Mouse (Mus musculus) forebrain, embryonic 12.5 days (tissue): ENCODE results near the gene Gli3. TPM values are rescaled to one million over a fixed set of nuclear protein-coding genes. Genes with fewer than 3 reads are reported as not detected.
A peak's percentile ranks its signal among the peaks of the same experiment; 100 is the strongest.

Source experiments
- ATAC-seq: fragments of 200-750 bp; cut with Nextera tagmentation; 2 replicates; pipeline ENCODE4 v1.8.0; 2017; ENCODE audit warnings: moderate TSS enrichment; ENCODE audit not compliant: low FRiP score
- H3K27ac ChIP-seq: fragments of 300-500 bp; sonication (generic); 2 replicates; pipeline ENCODE4 v1.5.1; 2016; ENCODE audit warnings: mild to moderate bottlenecking
- H3K27me3 ChIP-seq: fragments of 300-500 bp; sonication (generic); 2 replicates; pipeline ENCODE4 v1.6.1; 2016; ENCODE audit warnings: mild to moderate bottlenecking
- H3K36me3 ChIP-seq: fragments of 300-500 bp; sonication (generic); replicated peaks from 2 replicates; pipeline ENCODE4 v1.6.1; 2016; ENCODE audit warnings: mild to moderate bottlenecking
- H3K4me1 ChIP-seq: fragments of 300-500 bp; sonication (generic); 2 replicates; pipeline ENCODE4 v1.6.1; 2016
- H3K4me2 ChIP-seq: fragments of 300-500 bp; sonication (generic); 2 replicates; pipeline ENCODE4 v1.6.1; 2016; ENCODE audit warnings: mild to moderate bottlenecking, moderate library complexity
- H3K4me3 ChIP-seq: fragments of 300-500 bp; sonication (generic); replicated peaks from 2 replicates; pipeline ENCODE4 v1.5.1; 2016; ENCODE audit warnings: mild to moderate bottlenecking
- H3K9ac ChIP-seq: fragments of 300-500 bp; sonication (generic); 2 replicates; pipeline ENCODE4 v1.6.1; 2016; ENCODE audit warnings: mild to moderate bottlenecking
- H3K9me3 ChIP-seq: fragments of 300-500 bp; sonication (generic); 2 replicates; pipeline ENCODE4 v1.6.1; 2016
- WGBS: fragments of 180-500 bp; shearing (Covaris S2); methylation state at CpG from one replicate; pipeline ENCODE4 v1.1.7; 2016; 5-methylcytosine and 5-hydroxymethylcytosine counted together
- polyA plus RNA-seq: library from polyadenylated mRNA; unstranded; fragments of >200 nt; fragmentation: Nextera tagmentation; extraction: Ambion mirVana; gene quantifications from 2 replicates; pipeline ENCODE4 v1.2.1, GENCODE M21; 2016

Gli3 gene
- polyA plus RNA-seq, 1 experiment from 2014 or later = 48.2 TPM

DNA sequence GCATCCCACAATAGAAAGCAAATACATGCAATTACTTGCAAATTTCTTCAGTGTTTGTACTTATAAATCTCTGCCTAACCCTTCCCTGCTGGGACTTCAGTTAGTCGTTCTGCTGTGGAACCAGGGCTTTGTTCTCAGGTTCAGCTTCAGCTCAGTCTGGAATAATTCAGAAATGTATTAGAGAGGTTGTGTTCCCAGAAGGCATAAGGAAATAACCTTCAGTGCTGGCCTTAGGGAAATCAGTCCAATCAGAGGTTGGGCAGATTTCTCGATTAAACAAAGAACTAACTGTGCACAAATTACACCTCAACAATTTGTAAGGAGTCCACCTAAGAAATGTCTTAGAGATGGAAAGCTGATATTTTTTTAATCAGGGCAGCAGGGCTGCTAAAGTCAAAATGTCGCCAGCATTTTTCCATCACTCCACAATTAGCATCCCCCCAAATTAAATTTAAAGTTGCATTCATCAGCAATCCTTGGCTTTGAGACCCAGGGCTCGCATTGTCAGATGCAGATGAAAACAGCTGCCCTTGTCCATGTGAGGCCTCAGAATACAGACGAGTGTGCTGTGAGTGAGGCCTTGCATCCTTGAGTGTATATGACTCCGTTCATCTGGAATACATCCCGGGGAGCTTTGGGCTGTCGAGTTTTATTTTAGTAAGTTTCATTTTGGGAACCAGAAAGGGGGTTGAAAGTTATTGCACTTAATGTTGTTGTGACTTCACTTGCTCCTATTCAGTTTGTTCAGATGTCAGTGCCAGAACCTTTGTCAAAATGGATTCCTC is 114.3 kb downstream of the Gli3 start:
- no peak overlapping the region for H3K4me3 ChIP-seq
- H3K9ac ChIP-seq = no peak overlapping the region
- H3K27ac ChIP-seq = 0 out of 2 replicates have a peak overlapping the region, but pooled peaks have one; percentile 2
- H3K4me2 ChIP-seq = no peak overlapping the region
- no peaks in the 10 kb centered on the region for H3K36me3 ChIP-seq
- WGBS = 56% methylated on average over 8 of the region's 8 CpGs
- no peaks in the 10 kb centered on the region for H3K9me3 ChIP-seq
- no peak for ATAC-seq
- H3K4me1 ChIP-seq = peaks cover 13% of the 10 kb centered on the region
- H3K27me3 ChIP-seq = no peaks in the 10 kb centered on the region

DNA sequence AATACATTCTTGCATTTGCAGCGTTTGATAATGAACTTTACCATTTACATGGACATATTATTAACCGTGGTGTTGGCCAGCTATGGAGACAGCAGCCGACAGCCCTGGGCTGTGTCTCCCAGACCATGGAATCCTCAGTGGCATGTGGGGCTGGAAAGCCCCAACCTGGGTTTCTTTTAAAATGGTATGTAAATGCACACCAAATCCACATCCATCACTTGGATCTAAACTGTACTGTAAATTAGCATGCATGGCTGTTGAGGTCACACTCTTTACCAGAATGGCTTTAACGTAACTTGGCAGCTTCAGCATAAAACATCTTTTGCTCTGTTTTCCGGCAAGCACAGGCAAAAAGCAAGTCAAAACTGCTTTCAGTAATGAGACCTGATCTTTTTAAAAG is 117.4 kb downstream of the Gli3 start:
- H3K27me3 ChIP-seq = no peaks in the 10 kb centered on the region
- ATAC-seq = no peak
- 82% methylated on average over 5 of the region's 5 CpGs for WGBS
- no peak overlapping the region for H3K9ac ChIP-seq
- no peak overlapping the region for H3K4me2 ChIP-seq
- H3K4me3 ChIP-seq = no peak overlapping the region
- H3K4me1 ChIP-seq = peaks cover 13% of the 10 kb centered on the region
- H3K27ac ChIP-seq = no peak overlapping the region
- H3K9me3 ChIP-seq = no peaks in the 10 kb centered on the region
- H3K36me3 ChIP-seq = 0 out of 2 replicates have a peak, but pooled peaks cover 5% of the 10 kb centered on the region

DNA sequence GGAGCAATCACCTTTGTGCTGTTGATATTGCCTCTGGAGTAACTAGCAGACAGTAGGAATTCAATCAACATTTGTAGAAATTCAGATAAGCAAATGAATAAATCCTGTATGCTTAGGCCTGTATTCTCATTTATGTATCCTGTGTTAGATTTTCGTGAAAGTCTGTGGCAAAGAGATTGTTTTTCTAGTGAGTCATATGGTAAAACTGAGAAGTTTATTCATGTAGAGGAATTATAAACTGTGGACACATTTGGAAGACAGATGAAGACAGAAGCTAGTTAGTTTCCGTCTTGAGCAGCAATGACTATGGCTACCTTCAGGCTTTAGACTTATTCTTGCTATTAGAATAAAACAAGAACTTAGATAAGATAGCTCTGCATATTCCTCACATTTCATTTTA is 122.9 kb downstream of the Gli3 start:
- Histone ChIP-seq H3K4me3 (no peak overlapping the region), H3K36me3 (0 out of 2 replicates have a peak, but pooled peaks cover 5% of the 10 kb centered on the region), H3K27me3 (no peaks in the 10 kb centered on the region), H3K4me1 (no peaks in the 10 kb centered on the region), H3K9ac (no peak overlapping the region), H3K27ac (no peak overlapping the region), H3K9me3 (no peaks in the 10 kb centered on the region), H3K4me2 (no peak overlapping the region)
- 87% methylated on average over 2 of the region's 2 CpGs for WGBS
- no peak for ATAC-seq

DNA sequence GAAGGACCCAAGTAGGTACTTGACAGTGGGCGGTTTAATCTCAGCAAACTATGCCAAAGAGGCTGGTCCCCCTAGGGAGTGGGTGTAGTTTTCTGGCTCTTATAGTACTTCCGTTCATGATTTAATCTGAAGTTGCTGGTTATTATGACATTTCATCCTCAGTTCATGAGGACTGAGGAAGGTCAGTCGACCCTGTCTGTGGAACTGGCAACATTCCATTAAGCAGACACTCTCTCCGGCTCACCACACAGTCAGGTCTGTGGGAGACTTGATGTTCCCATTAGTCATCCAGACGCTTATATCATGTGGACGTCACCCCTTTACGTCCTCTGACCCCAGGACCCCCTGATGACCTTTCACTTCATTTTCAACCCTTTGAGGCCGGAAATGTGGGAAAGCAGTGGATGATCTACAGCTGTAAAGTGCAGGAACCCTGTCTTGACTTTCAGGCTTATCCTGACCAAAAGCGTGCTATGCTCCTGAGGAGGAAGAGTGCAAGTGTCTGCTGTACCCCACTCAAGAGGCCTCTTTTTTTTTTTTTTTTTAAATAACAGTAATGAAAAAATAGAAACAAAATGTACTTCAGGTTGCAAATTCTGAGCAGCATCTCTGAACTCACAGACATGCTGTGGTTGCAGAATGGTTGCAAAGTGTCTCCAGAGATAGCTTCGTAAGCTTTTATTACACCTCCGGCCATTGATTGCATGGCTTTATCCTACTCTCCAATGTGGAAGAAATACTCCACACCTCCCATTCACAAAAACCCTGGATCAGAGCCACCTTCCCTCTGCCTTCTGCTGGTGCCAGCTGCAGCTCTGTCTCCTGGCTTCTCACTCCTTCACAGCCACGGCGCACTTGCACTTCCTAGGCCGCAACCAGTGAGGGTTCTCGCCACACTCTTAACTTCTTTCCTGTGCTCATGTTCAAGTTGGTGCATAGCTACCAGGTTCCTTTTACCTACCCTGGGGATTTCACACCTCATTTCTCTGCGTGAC is 125.5 kb downstream of the Gli3 start:
- WGBS = 81% methylated on average over 16 of the region's 16 CpGs
- Histone ChIP-seq H3K4me2 (no peak overlapping the region), H3K27ac (0 out of 2 replicates have a peak overlapping the region, but pooled peaks have one; percentile 25), H3K9me3 (no peaks in the 10 kb centered on the region), H3K4me1 (no peaks in the 10 kb centered on the region; the same call in 1 of the 2 replicates), H3K4me3 (no peak overlapping the region), H3K27me3 (no peaks in the 10 kb centered on the region), H3K9ac (no peak overlapping the region), H3K36me3 (no peaks in the 10 kb centered on the region)
- ATAC-seq = no peak; the same call in 1 of the 2 replicates

DNA sequence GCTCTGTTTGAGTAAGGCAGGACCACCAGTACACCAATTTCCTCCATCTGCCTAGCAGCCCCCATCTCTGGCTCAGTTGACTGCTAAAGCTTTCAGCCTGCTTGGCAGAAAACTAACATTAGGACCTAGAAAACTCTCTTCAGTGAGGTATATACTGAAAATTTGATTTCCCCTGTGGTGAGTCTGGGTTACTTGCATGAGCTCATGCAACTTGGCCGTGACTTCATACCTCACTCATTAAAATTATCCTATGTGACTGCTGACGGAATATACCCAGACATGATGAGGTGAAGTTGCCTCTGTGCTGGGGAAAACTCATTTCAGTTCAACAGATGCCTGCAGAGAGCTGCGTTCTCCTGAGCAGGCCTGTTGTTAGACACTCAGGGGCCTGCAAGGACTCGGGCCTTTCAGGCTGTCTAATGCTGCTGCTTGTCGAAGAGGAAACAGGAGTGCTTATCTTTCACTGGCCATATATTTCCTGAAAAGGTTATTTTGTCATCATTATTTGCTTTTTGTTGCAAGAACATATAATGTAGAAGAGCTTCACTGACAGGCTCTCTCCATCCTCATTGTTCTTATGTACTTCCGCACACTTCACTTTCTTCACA is 127.4 kb downstream of the Gli3 start:
- 87% methylated on average over 6 of the region's 6 CpGs for WGBS
- H3K27ac ChIP-seq = no peak overlapping the region
- H3K9me3 ChIP-seq = no peaks in the 10 kb centered on the region
- H3K27me3 ChIP-seq = no peaks in the 10 kb centered on the region
- no peak overlapping the region for H3K9ac ChIP-seq
- H3K4me3 ChIP-seq = no peak overlapping the region
- H3K36me3 ChIP-seq = no peaks in the 10 kb centered on the region
- H3K4me2 ChIP-seq = no peak overlapping the region
- no peak for ATAC-seq
- no peaks in the 10 kb centered on the region; the same call in none of the 2 replicates for H3K4me1 ChIP-seq

DNA sequence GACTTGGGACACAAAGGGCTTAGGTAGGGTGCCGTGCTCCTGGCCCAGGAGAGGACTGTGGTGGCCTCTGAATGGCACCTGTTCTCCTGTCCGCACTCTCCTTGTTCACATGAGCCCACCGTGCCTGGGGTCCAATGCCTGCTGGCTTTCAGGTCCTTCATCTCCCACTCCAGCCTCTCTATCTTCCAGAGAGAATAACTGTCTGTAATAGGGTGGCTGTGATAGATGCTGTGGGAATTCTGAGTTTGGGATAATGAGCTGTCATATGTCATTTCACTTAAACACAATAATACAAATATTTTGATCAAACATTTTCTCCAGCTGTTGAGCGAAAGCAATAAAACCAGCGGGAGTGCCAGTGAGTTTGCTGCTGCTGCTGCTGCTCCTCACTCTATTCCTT is 133.6 kb downstream of the Gli3 start:
- no peaks in the 10 kb centered on the region for H3K36me3 ChIP-seq
- H3K4me3 ChIP-seq = no peak overlapping the region
- H3K9me3 ChIP-seq = no peaks in the 10 kb centered on the region
- H3K9ac ChIP-seq = no peak overlapping the region
- 61% methylated on average over 5 of the region's 5 CpGs for WGBS
- peaks cover 4% of the 10 kb centered on the region; the same call in 1 of the 2 replicates for H3K27me3 ChIP-seq
- no peak for ATAC-seq
- H3K27ac ChIP-seq = no peak overlapping the region
- H3K4me2 ChIP-seq = no peak overlapping the region
- H3K4me1 ChIP-seq = peaks cover 17% of the 10 kb centered on the region

DNA sequence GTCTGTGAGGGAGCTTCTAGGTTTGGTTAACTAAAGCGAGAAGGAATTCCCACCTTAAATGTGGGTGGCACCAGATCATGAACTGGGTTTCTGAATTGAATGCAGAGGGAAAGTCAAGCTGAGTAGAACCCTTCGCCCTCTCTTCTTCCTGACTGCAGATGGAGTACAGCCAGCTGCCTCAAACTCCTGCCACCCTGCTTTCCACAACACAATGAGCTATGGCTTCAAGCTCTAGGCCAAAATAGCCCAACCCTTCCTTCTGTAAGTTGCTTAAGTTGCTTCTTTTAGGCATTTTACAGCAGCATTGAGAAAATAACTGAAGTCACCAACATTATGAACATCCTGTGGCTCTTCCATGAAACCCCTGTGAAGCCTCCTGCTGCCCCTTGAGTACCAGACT is 136.7 kb downstream of the Gli3 start:
- H3K27me3 ChIP-seq = peaks cover 4% of the 10 kb centered on the region; the same call in 1 of the 2 replicates
- no peak overlapping the region for H3K9ac ChIP-seq
- no peaks in the 10 kb centered on the region for H3K9me3 ChIP-seq
- no peak overlapping the region for H3K4me3 ChIP-seq
- H3K36me3 ChIP-seq = no peaks in the 10 kb centered on the region
- H3K27ac ChIP-seq = no peak overlapping the region
- 87% methylated on average over 2 of the region's 2 CpGs for WGBS
- H3K4me2 ChIP-seq = no peak overlapping the region
- peaks cover 47% of the 10 kb centered on the region for H3K4me1 ChIP-seq
- no peak for ATAC-seq

DNA sequence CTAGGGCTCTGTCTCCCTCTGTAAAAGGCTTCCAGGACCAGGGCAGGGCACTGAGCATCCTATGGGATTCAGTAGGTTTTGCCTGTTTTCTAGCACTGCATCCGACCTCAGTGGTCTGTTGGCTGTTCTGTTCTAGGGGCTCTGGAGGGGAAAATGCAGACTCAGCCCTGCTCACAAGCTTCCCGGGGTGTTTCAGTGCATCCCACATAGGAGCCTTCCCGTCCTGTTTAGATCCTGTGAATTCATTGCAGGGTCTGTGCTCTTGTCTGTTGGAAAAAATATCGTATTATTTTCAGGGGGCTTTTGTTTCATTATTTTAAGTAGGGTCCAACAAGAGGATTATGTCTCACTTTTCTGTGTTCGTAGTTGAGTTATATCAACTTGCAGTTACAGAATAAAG is 139.1 kb downstream of the Gli3 start:
- no peak overlapping the region for H3K9ac ChIP-seq
- peak overlapping the region; percentile 75 for H3K27ac ChIP-seq
- peak overlapping the region; percentile 13; the same call in 1 of the 2 replicates for H3K4me2 ChIP-seq
- H3K4me1 ChIP-seq = peaks cover 42% of the 10 kb centered on the region
- no peaks in the 10 kb centered on the region for H3K9me3 ChIP-seq
- peaks cover 4% of the 10 kb centered on the region; the same call in 1 of the 2 replicates for H3K27me3 ChIP-seq
- 4% methylated on average over 5 of the region's 5 CpGs for WGBS
- no peak for ATAC-seq
- H3K4me3 ChIP-seq = no peak overlapping the region
- H3K36me3 ChIP-seq = 0 out of 2 replicates have a peak, but pooled peaks cover 3% of the 10 kb centered on the region

DNA sequence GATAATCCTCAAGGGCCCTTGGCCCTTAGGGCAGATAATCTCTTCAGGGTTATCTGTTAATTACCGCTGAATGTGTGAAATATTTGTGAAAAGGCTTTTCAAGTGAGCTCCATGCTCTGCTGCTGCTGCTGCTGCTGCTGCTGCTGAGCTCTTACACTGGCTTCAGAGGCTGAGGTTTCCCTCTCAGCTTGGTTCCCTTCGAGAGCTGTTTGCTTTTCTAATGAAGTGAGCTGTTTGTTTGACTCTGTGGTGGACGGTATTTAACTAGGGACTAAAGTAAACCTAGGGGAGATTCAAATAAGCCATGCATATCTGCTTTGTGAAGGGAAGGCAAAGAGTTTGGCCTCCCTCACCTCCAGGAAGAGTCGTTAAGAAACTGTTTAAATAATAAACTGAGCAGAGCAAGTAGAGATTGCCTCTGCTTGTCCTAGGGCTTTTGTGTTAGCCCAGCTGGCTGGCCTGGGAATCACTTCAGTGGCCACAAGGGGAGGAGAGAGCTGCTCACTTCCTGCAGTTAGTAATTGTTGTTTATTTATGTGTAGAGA is 139.7 kb downstream of the Gli3 start:
- Histone ChIP-seq H3K27ac (peak overlapping the region; percentile 75), H3K4me3 (no peak overlapping the region), H3K27me3 (peaks cover 4% of the 10 kb centered on the region; the same call in 1 of the 2 replicates), H3K9ac (no peak overlapping the region), H3K4me2 (peak overlapping the region; percentile 13; the same call in 1 of the 2 replicates), H3K36me3 (0 out of 2 replicates have a peak, but pooled peaks cover 3% of the 10 kb centered on the region), H3K4me1 (peaks cover 42% of the 10 kb centered on the region), H3K9me3 (no peaks in the 10 kb centered on the region)
- ATAC-seq = peak; percentile 37; the same call in 1 of the 2 replicates
- 2% methylated on average over 4 of the region's 4 CpGs for WGBS

DNA sequence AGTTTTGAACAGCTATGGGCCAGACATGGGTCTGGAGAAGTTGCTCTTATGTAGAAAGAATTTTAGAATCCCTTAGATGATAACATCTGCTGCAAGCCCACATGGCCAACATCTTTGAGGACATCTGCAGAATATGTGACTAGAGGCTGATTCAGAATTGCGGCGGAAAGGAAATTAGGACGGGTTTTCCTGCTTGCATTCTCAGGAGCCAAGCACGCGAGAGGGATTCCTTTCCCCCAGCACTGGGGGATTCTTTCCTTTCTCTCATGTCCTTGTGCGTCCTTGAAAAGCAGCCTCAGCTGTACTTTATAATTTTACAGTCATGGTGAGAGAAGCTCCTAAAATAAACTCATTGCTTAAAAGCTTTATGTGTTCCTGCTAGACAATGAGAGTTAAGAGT is 141.0 kb downstream of the Gli3 start:
- Histone ChIP-seq H3K4me3 (no peak overlapping the region), H3K27me3 (peaks cover 4% of the 10 kb centered on the region; the same call in 1 of the 2 replicates), H3K4me2 (no peak overlapping the region), H3K27ac (no peak overlapping the region), H3K9ac (no peak overlapping the region), H3K36me3 (0 out of 2 replicates have a peak, but pooled peaks cover 3% of the 10 kb centered on the region), H3K4me1 (peaks cover 39% of the 10 kb centered on the region), H3K9me3 (no peaks in the 10 kb centered on the region)
- ATAC-seq = no peak
- 36% methylated on average over 6 of the region's 6 CpGs for WGBS

DNA sequence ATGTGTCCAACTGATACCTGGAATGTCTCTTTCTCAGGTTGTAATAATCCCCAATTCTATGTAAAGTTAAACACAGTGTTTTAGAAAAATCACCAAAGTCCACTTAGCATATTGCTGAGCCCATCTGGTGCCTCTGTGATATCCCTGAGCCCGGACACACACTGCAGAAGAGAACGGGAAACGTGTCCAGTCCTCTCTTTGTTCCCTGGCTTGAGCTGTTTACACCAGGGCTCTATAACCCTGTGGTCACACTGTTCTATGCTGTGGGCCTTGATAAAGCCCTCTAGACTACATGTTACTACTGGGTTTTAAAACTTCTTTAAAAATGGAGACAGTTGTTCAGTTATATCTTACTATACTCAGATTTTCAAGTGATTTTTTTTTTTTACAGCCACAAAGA is 154.4 kb downstream of the Gli3 start:
- no peak overlapping the region for H3K4me2 ChIP-seq
- ATAC-seq = no peak
- H3K27me3 ChIP-seq = 0 out of 2 replicates have a peak, but pooled peaks cover 2% of the 10 kb centered on the region
- 0 out of 2 replicates have a peak overlapping the region, but pooled peaks have one; percentile 21 for H3K27ac ChIP-seq
- H3K4me3 ChIP-seq = no peak overlapping the region
- 21% methylated on average over 3 of the region's 3 CpGs for WGBS
- H3K36me3 ChIP-seq = no peaks in the 10 kb centered on the region
- H3K9ac ChIP-seq = no peak overlapping the region
- no peaks in the 10 kb centered on the region for H3K9me3 ChIP-seq
- peaks cover 63% of the 10 kb centered on the region for H3K4me1 ChIP-seq
